Mouse (Mus musculus): ENCODE data around the gene D430042O09Rik. TPM values are rescaled to one million over a fixed set of nuclear protein-coding genes. Genes with fewer than 3 reads are reported as not detected.
"Not testable (repeated sequence)": the region's sequence is repeated elsewhere in the genome, so short reads cannot be mapped to it uniquely, and the experiment has no call there.

Gene D430042O09Rik
- 1 to 10 TPM; 4.4 to 6.5 TPM for total RNA-seq (2021)
- long read RNA-seq, experiment 1, partial matches to known transcripts: 0 of 1 reads
- long read RNA-seq, experiment 1, other reads (novel, unspliced or antisense): 1 of 1 reads
- long read RNA-seq, experiment 2, full-length matches to known transcripts: 1 of 3 reads
- long read RNA-seq, experiment 2, partial matches to known transcripts: 2 of 3 reads
- long read RNA-seq, experiment 2, other reads (novel, unspliced or antisense): 0 of 3 reads

- intact Hi-C loops (cut with DNase I): no loop called here
These were observed at the start of gene D430042O09Rik, which contains the start of gene Gtf3c1 for GRCm38 (mm10) chr7:125707593-125708022. TSS of gene D430042O09Rik (plus strand) at chr7:125707888. TSS of gene Gtf3c1 (minus strand) at chr7:125707780.

GRCm38 (mm10) chr7:125663654-125664053, 44.0 kb upstream of the D430042O09Rik start:
- intact Hi-C loops (cut with DNase I): no loop called here
- DNase-seq: no peak

More at GRCm38 (mm10) chr7:125707593-125708022, at the start of gene D430042O09Rik, which contains the start of gene Gtf3c1:
- peak; percentile 99 to 100 for DNase-seq

GRCm38 (mm10) chr7:125670865-125671264, 36.8 kb upstream of the D430042O09Rik start:
- DNase-seq: no peak
- intact Hi-C loops (cut with DNase I): loop anchor here (10.0 kb wide), 1 partner anchor 414 kb away; the partner anchor contains the start of gene Gsg1l

- no peak for DNase-seq
- intact Hi-C loops (cut with DNase I): loop anchor here (10.0 kb wide), 1 partner anchor 413 kb away; the partner anchor contains the start of gene Gsg1l
These were observed 36.3 kb upstream of the D430042O09Rik start for GRCm38 (mm10) chr7:125671396-125671795.

GRCm38 (mm10) chr7:125674916-125675315, 32.8 kb upstream of the D430042O09Rik start:
- intact Hi-C loops (cut with DNase I): loop anchor here (10.0 kb wide), 1 partner anchor 410 kb away; the partner anchor contains the start of gene Gsg1l
- no peak for DNase-seq

- intact Hi-C loops (cut with DNase I): loop anchor here (10.0 kb wide), 1 partner anchor 406 kb away; the partner anchor contains the start of gene Gsg1l
- DNase-seq: no peak
These were observed 28.9 kb upstream of the D430042O09Rik start for GRCm38 (mm10) chr7:125678756-125679155.

- intact Hi-C loops (cut with DNase I): loop anchor here (10.0 kb wide), 1 partner anchor 405 kb away; the partner anchor contains the start of gene Gsg1l
- DNase-seq: no peak
These were observed 27.8 kb upstream of the D430042O09Rik start for GRCm38 (mm10) chr7:125679936-125680335.

GRCm38 (mm10) chr7:125690516-125690915, 17.2 kb upstream of the D430042O09Rik start:
- DNase-seq: no peak
- intact Hi-C loops (cut with DNase I): no loop called here

GRCm38 (mm10) chr7:125694056-125694455, 13.6 kb upstream of the D430042O09Rik start:
- intact Hi-C loops (cut with DNase I): no loop called here

GRCm38 (mm10) chr7:125702791-125703190, 4.9 kb upstream of the D430042O09Rik start:
- no peak for DNase-seq
- intact Hi-C loops (cut with DNase I): no loop called here

More at GRCm38 (mm10) chr7:125694056-125694455, 13.6 kb upstream of the D430042O09Rik start:
- DNase-seq: no peak

GRCm38 (mm10) chr7:125707186-125707585, 502 bp upstream of the D430042O09Rik start:
- peak in 1 of 2 experiments; percentile 48 for DNase-seq
- intact Hi-C loops (cut with DNase I): no loop called here

- intact Hi-C loops (cut with DNase I): no loop called here
- no peak for DNase-seq
These were observed 412 bp downstream of the D430042O09Rik start for GRCm38 (mm10) chr7:125708100-125708499.

- DNase-seq; intact Hi-C loops (cut with DNase I): not testable (repeated sequence)
These were observed 5.9 kb downstream of the D430042O09Rik start for GRCm38 (mm10) chr7:125713542-125714055.

GRCm38 (mm10) chr7:125714803-125715202, 7.1 kb downstream of the D430042O09Rik start:
- DNase-seq: no peak
- intact Hi-C loops (cut with DNase I): no loop called here

- DNase-seq: no peak
- intact Hi-C loops (cut with DNase I): no loop called here
These were observed 9.0 kb downstream of the D430042O09Rik start for GRCm38 (mm10) chr7:125716724-125717123.

GRCm38 (mm10) chr7:125717612-125718011, 9.9 kb downstream of the D430042O09Rik start:
- intact Hi-C loops (cut with DNase I): no loop called here
- DNase-seq: no peak

- no peak for DNase-seq
- intact Hi-C loops (cut with DNase I): no loop called here
These were observed 12.7 kb downstream of the D430042O09Rik start for GRCm38 (mm10) chr7:125720370-125720769.

- intact Hi-C loops (cut with DNase I): no loop called here
- DNase-seq: no peak
These were observed 13.3 kb downstream of the D430042O09Rik start for GRCm38 (mm10) chr7:125721033-125721432.

- DNase-seq: no peak
- intact Hi-C loops (cut with DNase I): no loop called here
These were observed 14.4 kb downstream of the D430042O09Rik start for GRCm38 (mm10) chr7:125722127-125722526.

GRCm38 (mm10) chr7:125723189-125723972, 15.7 kb downstream of the D430042O09Rik start:
- intact Hi-C loops (cut with DNase I): no loop called here

GRCm38 (mm10) chr7:125731679-125732078, 24.0 kb downstream of the D430042O09Rik start:
- DNase-seq: no peak
- intact Hi-C loops (cut with DNase I): no loop called here

More at GRCm38 (mm10) chr7:125723189-125723972, 15.7 kb downstream of the D430042O09Rik start:
- DNase-seq: no peak
